Mouse (Mus musculus) erythroblast, embryonic 14.5 days (primary cell): ENCODE measurements around the gene Clec2d.

ENCODE experiments used
- GATA1 ChIP-seq: IDR thresholded peaks from 2 replicates; pipeline ENCODE4 v1.6.1; 2012; ENCODE audit warnings: low read length, inconsistent platforms, mixed read lengths
- TAL1 ChIP-seq: IDR thresholded peaks from 3 replicates; pipeline ENCODE4 v1.6.1; 2012; ENCODE audit warnings: low read length, inconsistent platforms, mixed read lengths

GRCm38 (mm10) chr6:129180403-129181169 is at the start of gene Clec2d:
- no peak for TF ChIP-seq GATA1
- no peak for TF ChIP-seq TAL1
